Mouse (Mus musculus) lung, postnatal 0 days (tissue): ENCODE data around the gene Tmem235.

Source experiments
- CTCF ChIP-seq: IDR thresholded peaks from 2 replicates; pipeline ENCODE4 v1.5.1; 2016; ENCODE audit warnings: antibody characterized with exemption, mild to moderate bottlenecking
- EP300 ChIP-seq: IDR thresholded peaks from 2 replicates; pipeline ENCODE4 v1.6.1; 2016; ENCODE audit warnings: antibody characterized with exemption, mild to moderate bottlenecking, control low read depth

GRCm38 (mm10) chr11:117840910-117841309 lies 19.6 kb upstream of the Tmem235 start:
- TF ChIP-seq EP300 (no peak), CTCF (no peak)
